Mouse (Mus musculus): ENCODE measurements at regions not wholly inside any gene's neighbourhood (a gene's known extent, or its start where the extent isn't known, plus 50 kb on each side); places are given as distances from the start of the nearest gene placed in this dataset.

- Histone ChIP-seq H3K9me3 (ENCODE audit: control insufficient read depth, low read length) (no peaks in the 10 kb centered on the region), H3K4me2 (ENCODE audit: low read length) (no peak overlapping the region), H3K4me1 (ENCODE audit: control insufficient read depth in 2 of 2, insufficient read depth in 2 of 2, low read length in 2 of 2) (no peaks in the 10 kb centered on the region), H3K9ac (ENCODE audit: low read length) (no peak overlapping the region), H3K36me3 (ENCODE audit: control insufficient read depth, insufficient read depth, low read length) (no peaks in the 10 kb centered on the region), H3K4me3 (ENCODE audit: control insufficient read depth in 1 of 2, insufficient read depth in 1 of 2, low read depth in 1 of 2, low read length in 2 of 2) (no peak overlapping the region), H3K27ac (replicated peaks in 1 of 2; ENCODE audit: control insufficient read depth in 1 of 2, insufficient read depth in 1 of 2, low read depth in 2 of 2, low read length in 2 of 2) (no peak overlapping the region), H3K27me3 (ENCODE audit: control insufficient read depth, insufficient read depth, low read length) (no peaks in the 10 kb centered on the region)
- WGBS: 84% methylated on average over 2 of the region's 2 CpGs
- ATAC-seq (ENCODE audit: insufficient number of reproducible peaks, insufficient read depth, low FRiP score, low read depth): no peak
Measured at GRCm38 (mm10) chr8:127662776-127663499, 599.2 kb downstream of the Pard3 start.

DNA sequence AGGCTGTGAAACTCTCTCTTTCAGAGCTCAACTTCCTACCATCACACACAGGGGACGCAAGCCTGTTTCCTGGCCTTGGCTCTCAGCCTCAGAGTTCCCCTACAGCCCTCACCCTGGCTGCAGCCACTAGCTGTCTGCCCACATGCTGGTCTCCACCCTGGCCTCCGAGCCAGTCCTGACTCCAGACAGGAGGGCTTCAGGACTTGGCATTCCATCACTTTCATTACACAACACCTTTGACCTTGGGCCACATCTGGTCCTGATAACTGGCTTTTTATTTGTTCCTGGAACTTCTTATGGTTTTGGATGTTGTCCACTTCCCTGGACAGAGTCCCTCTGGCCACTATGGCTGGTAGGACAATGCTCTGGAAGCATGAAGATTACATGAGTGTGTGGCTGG is 602.9 kb downstream of the Pard3 start:
- ATAC-seq (ENCODE audit: insufficient number of reproducible peaks, insufficient read depth, low FRiP score, low read depth): no peak
- no peak overlapping the region for H3K9ac ChIP-seq (ENCODE audit: low read length)

DNA sequence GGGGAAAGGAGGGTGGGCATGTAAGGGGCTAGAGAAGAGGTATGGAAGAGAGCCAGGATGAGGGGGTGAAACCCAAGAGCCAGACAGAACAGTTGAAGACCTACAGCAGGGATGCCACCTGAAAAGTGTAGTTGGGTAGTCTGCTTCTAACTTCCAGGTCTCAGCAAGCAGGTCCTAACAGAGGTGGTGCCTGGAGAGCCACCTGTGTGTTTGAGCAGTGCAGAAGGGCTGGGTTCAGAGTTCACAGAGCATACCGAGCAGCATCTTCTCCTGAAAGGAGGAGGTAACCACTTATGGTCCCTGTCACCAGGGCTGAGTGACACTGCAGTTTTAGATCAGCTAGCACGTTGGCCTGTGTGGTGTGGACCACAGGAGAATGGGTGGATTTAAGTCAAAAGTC is 605.3 kb downstream of the Pard3 start:
- WGBS: 28% methylated on average over 2 of the region's 2 CpGs
- no peaks in the 10 kb centered on the region for H3K9me3 ChIP-seq (ENCODE audit: control insufficient read depth, low read length)
- no peak overlapping the region for H3K27ac ChIP-seq (replicated peaks in 1 of 2; ENCODE audit: control insufficient read depth in 1 of 2, insufficient read depth in 1 of 2, low read depth in 2 of 2, low read length in 2 of 2)
- no peak overlapping the region for H3K4me2 ChIP-seq (ENCODE audit: low read length)
- no peaks in the 10 kb centered on the region for H3K4me1 ChIP-seq (ENCODE audit: control insufficient read depth in 2 of 2, insufficient read depth in 2 of 2, low read length in 2 of 2)
- no peak for ATAC-seq (ENCODE audit: insufficient number of reproducible peaks, insufficient read depth, low FRiP score, low read depth)
- no peak overlapping the region for H3K4me3 ChIP-seq (ENCODE audit: control insufficient read depth in 1 of 2, insufficient read depth in 1 of 2, low read depth in 1 of 2, low read length in 2 of 2)
- no peak overlapping the region for H3K9ac ChIP-seq (ENCODE audit: low read length)
- no peaks in the 10 kb centered on the region for H3K36me3 ChIP-seq (ENCODE audit: control insufficient read depth, insufficient read depth, low read length)
- no peaks in the 10 kb centered on the region for H3K27me3 ChIP-seq (ENCODE audit: control insufficient read depth, insufficient read depth, low read length)

More for the DNA sequence above, 602.9 kb downstream of the Pard3 start:
- no peaks in the 10 kb centered on the region for H3K9me3 ChIP-seq (ENCODE audit: control insufficient read depth, low read length)
- H3K4me3 ChIP-seq (ENCODE audit: control insufficient read depth in 1 of 2, insufficient read depth in 1 of 2, low read depth in 1 of 2, low read length in 2 of 2): no peak overlapping the region
- no peak overlapping the region for H3K27ac ChIP-seq (replicated peaks in 1 of 2; ENCODE audit: control insufficient read depth in 1 of 2, insufficient read depth in 1 of 2, low read depth in 2 of 2, low read length in 2 of 2)
- H3K4me1 ChIP-seq (ENCODE audit: control insufficient read depth in 2 of 2, insufficient read depth in 2 of 2, low read length in 2 of 2): no peaks in the 10 kb centered on the region
- 46% methylated on average over 2 of the region's 2 CpGs for WGBS
- H3K4me2 ChIP-seq (ENCODE audit: low read length): no peak overlapping the region
- H3K27me3 ChIP-seq (ENCODE audit: control insufficient read depth, insufficient read depth, low read length): no peaks in the 10 kb centered on the region
- H3K36me3 ChIP-seq (ENCODE audit: control insufficient read depth, insufficient read depth, low read length): no peaks in the 10 kb centered on the region

- ATAC-seq (ENCODE audit: insufficient number of reproducible peaks, insufficient read depth, low FRiP score, low read depth): no peak
- WGBS: 63% methylated on average over 1 of the region's 1 CpGs
- no peak overlapping the region for H3K4me2 ChIP-seq (ENCODE audit: low read length)
- H3K4me3 ChIP-seq (ENCODE audit: control insufficient read depth in 1 of 2, insufficient read depth in 1 of 2, low read depth in 1 of 2, low read length in 2 of 2): no peak overlapping the region
- no peaks in the 10 kb centered on the region for H3K36me3 ChIP-seq (ENCODE audit: control insufficient read depth, insufficient read depth, low read length)
- no peaks in the 10 kb centered on the region for H3K4me1 ChIP-seq (ENCODE audit: control insufficient read depth in 2 of 2, insufficient read depth in 2 of 2, low read length in 2 of 2)
- H3K9me3 ChIP-seq (ENCODE audit: control insufficient read depth, low read length): no peaks in the 10 kb centered on the region
- H3K9ac ChIP-seq (ENCODE audit: low read length): no peak overlapping the region
- no peak overlapping the region for H3K27ac ChIP-seq (replicated peaks in 1 of 2; ENCODE audit: control insufficient read depth in 1 of 2, insufficient read depth in 1 of 2, low read depth in 2 of 2, low read length in 2 of 2)
- no peaks in the 10 kb centered on the region for H3K27me3 ChIP-seq (ENCODE audit: control insufficient read depth, insufficient read depth, low read length)
Measured at GRCm38 (mm10) chr8:127674063-127674462, 610.4 kb downstream of the Pard3 start.

- 92% methylated on average over 4 of the region's 4 CpGs for WGBS
- Histone ChIP-seq H3K27me3 (ENCODE audit: control insufficient read depth, insufficient read depth, low read length) (no peaks in the 10 kb centered on the region), H3K9me3 (ENCODE audit: control insufficient read depth, low read length) (no peaks in the 10 kb centered on the region), H3K4me2 (ENCODE audit: low read length) (no peak overlapping the region), H3K36me3 (ENCODE audit: control insufficient read depth, insufficient read depth, low read length) (no peaks in the 10 kb centered on the region), H3K9ac (ENCODE audit: low read length) (no peak overlapping the region), H3K4me3 (ENCODE audit: control insufficient read depth in 1 of 2, insufficient read depth in 1 of 2, low read depth in 1 of 2, low read length in 2 of 2) (no peak overlapping the region), H3K4me1 (ENCODE audit: control insufficient read depth in 2 of 2, insufficient read depth in 2 of 2, low read length in 2 of 2) (no peaks in the 10 kb centered on the region), H3K27ac (replicated peaks in 1 of 2; ENCODE audit: control insufficient read depth in 1 of 2, insufficient read depth in 1 of 2, low read depth in 2 of 2, low read length in 2 of 2) (no peak overlapping the region)
- ATAC-seq (ENCODE audit: insufficient number of reproducible peaks, insufficient read depth, low FRiP score, low read depth): no peak
Measured at GRCm38 (mm10) chr8:127675377-127675776, 611.7 kb downstream of the Pard3 start.

DNA sequence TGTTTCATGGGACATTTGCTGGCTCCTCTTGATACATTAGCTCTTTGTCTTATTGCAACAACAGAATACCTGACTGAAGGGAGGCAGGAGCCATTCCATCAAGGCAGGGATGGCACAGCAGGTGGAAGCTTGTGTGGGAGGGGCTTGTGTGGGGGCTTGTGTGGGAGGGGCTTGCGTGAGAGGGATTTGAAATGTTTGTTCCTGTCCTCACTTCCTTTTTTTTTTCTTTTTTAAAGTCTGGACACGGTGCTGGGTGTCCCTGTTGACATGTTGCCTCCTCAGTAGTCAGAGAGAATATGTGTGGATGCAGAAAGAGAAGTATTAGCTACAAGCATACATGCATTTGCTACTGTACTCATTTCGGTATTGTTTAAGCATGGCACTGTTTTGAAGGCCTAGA is 616.5 kb downstream of the Pard3 start:
- Histone ChIP-seq H3K9me3 (ENCODE audit: control insufficient read depth, low read length) (no peaks in the 10 kb centered on the region), H3K27ac (replicated peaks in 1 of 2; ENCODE audit: control insufficient read depth in 1 of 2, insufficient read depth in 1 of 2, low read depth in 2 of 2, low read length in 2 of 2) (no peak overlapping the region), H3K4me3 (ENCODE audit: control insufficient read depth in 1 of 2, insufficient read depth in 1 of 2, low read depth in 1 of 2, low read length in 2 of 2) (no peak overlapping the region), H3K4me2 (ENCODE audit: low read length) (no peak overlapping the region), H3K4me1 (ENCODE audit: control insufficient read depth in 2 of 2, insufficient read depth in 2 of 2, low read length in 2 of 2) (no peaks in the 10 kb centered on the region), H3K27me3 (ENCODE audit: control insufficient read depth, insufficient read depth, low read length) (no peaks in the 10 kb centered on the region; the same call in 1 of the 2 replicates), H3K9ac (ENCODE audit: low read length) (no peak overlapping the region), H3K36me3 (ENCODE audit: control insufficient read depth, insufficient read depth, low read length) (no peaks in the 10 kb centered on the region)
- ATAC-seq (ENCODE audit: insufficient number of reproducible peaks, insufficient read depth, low FRiP score, low read depth): no peak
- WGBS: 55% methylated on average over 3 of the region's 3 CpGs

GRCm38 (mm10) chr8:127684213-127684612 is 620.5 kb downstream of the Pard3 start:
- Histone ChIP-seq H3K9ac (ENCODE audit: low read length) (no peak overlapping the region), H3K36me3 (ENCODE audit: control insufficient read depth, insufficient read depth, low read length) (no peaks in the 10 kb centered on the region), H3K9me3 (ENCODE audit: control insufficient read depth, low read length) (no peaks in the 10 kb centered on the region), H3K27ac (replicated peaks in 1 of 2; ENCODE audit: control insufficient read depth in 1 of 2, insufficient read depth in 1 of 2, low read depth in 2 of 2, low read length in 2 of 2) (no peak overlapping the region), H3K4me1 (ENCODE audit: control insufficient read depth in 2 of 2, insufficient read depth in 2 of 2, low read length in 2 of 2) (no peaks in the 10 kb centered on the region), H3K4me2 (ENCODE audit: low read length) (no peak overlapping the region), H3K27me3 (ENCODE audit: control insufficient read depth, insufficient read depth, low read length) (no peaks in the 10 kb centered on the region; the same call in 1 of the 2 replicates), H3K4me3 (ENCODE audit: control insufficient read depth in 1 of 2, insufficient read depth in 1 of 2, low read depth in 1 of 2, low read length in 2 of 2) (no peak overlapping the region)
- no peak for ATAC-seq (ENCODE audit: insufficient number of reproducible peaks, insufficient read depth, low FRiP score, low read depth)
- WGBS: 59% methylated on average over 5 of the region's 5 CpGs

- no peaks in the 10 kb centered on the region for H3K27me3 ChIP-seq (ENCODE audit: control insufficient read depth, insufficient read depth, low read length)
- H3K27ac ChIP-seq (replicated peaks in 1 of 2; ENCODE audit: control insufficient read depth in 1 of 2, insufficient read depth in 1 of 2, low read depth in 2 of 2, low read length in 2 of 2): no peak overlapping the region
- ATAC-seq (ENCODE audit: insufficient number of reproducible peaks, insufficient read depth, low FRiP score, low read depth): no peak
- no peaks in the 10 kb centered on the region for H3K9me3 ChIP-seq (ENCODE audit: control insufficient read depth, low read length)
- no peaks in the 10 kb centered on the region for H3K36me3 ChIP-seq (ENCODE audit: control insufficient read depth, insufficient read depth, low read length)
- WGBS: 75% methylated on average over 4 of the region's 4 CpGs
- no peak overlapping the region for H3K4me3 ChIP-seq (ENCODE audit: control insufficient read depth in 1 of 2, insufficient read depth in 1 of 2, low read depth in 1 of 2, low read length in 2 of 2)
- no peak overlapping the region for H3K9ac ChIP-seq (ENCODE audit: low read length)
- no peaks in the 10 kb centered on the region for H3K4me1 ChIP-seq (ENCODE audit: control insufficient read depth in 2 of 2, insufficient read depth in 2 of 2, low read length in 2 of 2)
- H3K4me2 ChIP-seq (ENCODE audit: low read length): no peak overlapping the region
Measured at GRCm38 (mm10) chr8:127690792-127691191, 627.1 kb downstream of the Pard3 start.
